In the genomic region with DNA sequence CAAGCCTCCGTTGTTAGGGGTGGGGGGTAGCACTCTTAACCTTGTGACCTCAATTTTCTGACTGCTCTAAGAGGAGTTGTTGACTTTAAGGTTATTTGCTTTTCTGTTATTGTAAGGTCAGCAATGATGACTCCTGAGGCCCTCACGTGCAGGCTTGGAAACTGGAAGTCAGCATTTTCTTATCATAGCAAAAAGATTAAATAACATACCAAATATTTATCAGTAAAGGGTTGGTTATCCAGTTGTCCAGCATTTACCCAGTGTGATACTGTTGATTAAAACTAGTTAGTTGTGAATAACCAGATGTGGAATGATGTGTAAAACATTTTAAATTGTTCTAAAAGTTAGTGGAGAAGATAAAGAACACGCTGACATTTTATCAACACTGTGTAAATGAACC, we compare ENCODE assay signal across 35 mouse cellular contexts.
"Had no signal": no experiment of that assay in that cellular context is flagged by ENCODE, and none has a peak within 500 bp of the region (broad histone marks: within the 10 kb centered on the region; RNA-seq: fewer than 3 reads in every experiment).

No protein-coding gene starts in this region.

- DNase-seq: heart, adult 2 months; heart, postnatal 10 days; heart, postnatal 14 days; heart, postnatal 36 days; heart, postnatal 4 days; kidney, adult 11 months; kidney, adult 18-20 months; kidney, adult 2 months; kidney, adult 8-10 months; kidney, adult 9 months; kidney, postnatal 10 days; kidney, postnatal 14 days; kidney, postnatal 25 days; kidney, postnatal 36 days; kidney, postnatal 4 days; layer of hippocampus, adult 9-11 months had no signal

- H3K9ac ChIP-seq: heart, embryonic 12.5 days; heart, embryonic 13.5 days; heart, embryonic 15.5 days; hindbrain, embryonic 12.5 days; hindbrain, embryonic 13.5 days; hindbrain, embryonic 14.5 days; hindbrain, embryonic 15.5 days; intestine, embryonic 15.5 days; kidney, embryonic 15.5 days had no signal

- H3K36me3 ChIP-seq: heart, embryonic 10.5 days; heart, embryonic 12.5 days; heart, embryonic 13.5 days; heart, embryonic 15.5 days; hindbrain, embryonic 10.5 days; hindbrain, embryonic 12.5 days; hindbrain, embryonic 13.5 days; hindbrain, embryonic 15.5 days; intestine, embryonic 15.5 days; kidney, embryonic 15.5 days had no signal

- H3K27ac ChIP-seq: heart, adult 2 months; heart, embryonic 10.5 days; heart, embryonic 13.5 days; heart, embryonic 15.5 days; hindbrain, embryonic 10.5 days; hindbrain, embryonic 12.5 days; hindbrain, embryonic 13.5 days; hindbrain, embryonic 14.5 days; hindbrain, embryonic 15.5 days; hindbrain, postnatal 0 days; intestine, embryonic 15.5 days; kidney, embryonic 15.5 days; kidney, postnatal 0 days; layer of hippocampus, adult 2 months had no signal

- ATAC-seq: hindbrain, embryonic 16.5 days; hindbrain, postnatal 0 days; inflammation-experienced regulatory T-cells, adult 6 months; intestine, embryonic 15.5 days; intestine, embryonic 16.5 days; intestine, postnatal 0 days had no signal

- H3K4me3 ChIP-seq: heart, adult 2 months; heart, embryonic 10.5 days; heart, embryonic 12.5 days; heart, embryonic 13.5 days; heart, embryonic 15.5 days; hindbrain, embryonic 10.5 days; hindbrain, embryonic 12.5 days; hindbrain, embryonic 13.5 days; hindbrain, embryonic 15.5 days; intestine, embryonic 15.5 days; kidney, embryonic 15.5 days; layer of hippocampus, adult 2 months had no signal

- H3K4me2 ChIP-seq: heart, embryonic 11.5 days; heart, embryonic 12.5 days; heart, embryonic 13.5 days; heart, embryonic 15.5 days; hindbrain, embryonic 12.5 days; hindbrain, embryonic 13.5 days; hindbrain, embryonic 14.5 days; hindbrain, embryonic 15.5 days; intestine, embryonic 15.5 days; kidney, embryonic 15.5 days had no signal

- H3K4me1 ChIP-seq: heart, embryonic 10.5 days; heart, embryonic 13.5 days; heart, embryonic 15.5 days; hindbrain, embryonic 10.5 days; hindbrain, embryonic 12.5 days; hindbrain, embryonic 13.5 days; hindbrain, embryonic 15.5 days; intestine, embryonic 15.5 days; kidney, embryonic 15.5 days had no signal

- H3K9me3 ChIP-seq: heart, embryonic 10.5 days; heart, embryonic 13.5 days; heart, embryonic 15.5 days; hindbrain, embryonic 10.5 days; hindbrain, embryonic 12.5 days; hindbrain, embryonic 13.5 days; hindbrain, embryonic 15.5 days; intestine, embryonic 15.5 days; kidney, embryonic 15.5 days had no signal

- H3K27me3 ChIP-seq: heart, embryonic 12.5 days; heart, embryonic 15.5 days; hindbrain, embryonic 13.5 days; hindbrain, embryonic 15.5 days; intestine, embryonic 15.5 days had no signal
